Mouse (Mus musculus) liver, embryonic 14.5 days (tissue): ENCODE results near the gene 4930442H23Rik. TPM values are rescaled to one million over a fixed set of nuclear protein-coding genes. Genes with fewer than 3 reads are reported as not detected.

ENCODE experiments used
- ATAC-seq: fragments of 200-750 bp; cut with Nextera tagmentation; 2 replicates; pipeline ENCODE4 v1.8.0; 2017; ENCODE audit warnings: moderate number of reproducible peaks, mild to moderate bottlenecking, moderate library complexity; ENCODE audit not compliant: insufficient read depth
- DNase-seq, 3 experiments: peaks; one replicate each; pipeline ENCODE4 v3.0.0-alpha.2; 2012 to 2013; ENCODE audit warnings: low read depth in 3 of 3, low spot score in 3 of 3
- H3K27ac ChIP-seq: fragments of 300-500 bp; sonication (generic); 2 replicates; pipeline ENCODE4 v1.5.1; 2014; ENCODE audit warnings: moderate library complexity, mild to moderate bottlenecking, control low read depth, inconsistent platforms
- H3K27me3 ChIP-seq: fragments of 300-500 bp; sonication (generic); 2 replicates; pipeline ENCODE4 v1.6.1; 2014; ENCODE audit warnings: mild to moderate bottlenecking, low read length, moderate library complexity; ENCODE audit not compliant: control insufficient read depth, insufficient read depth
- H3K36me3 ChIP-seq: fragments of 300-500 bp; sonication (generic); replicated peaks from 2 replicates; pipeline ENCODE4 v1.6.1; 2014; ENCODE audit warnings: low read depth; ENCODE audit not compliant: control insufficient read depth, insufficient read depth
- H3K4me1 ChIP-seq, 2 experiments: fragments of 200-500 bp in 1 of 2; fragments of 300-500 bp in 1 of 2; sonication (generic) in 1 of 2; replicated peaks; 2 replicates each; pipeline ENCODE4 v1.6.1; 2012 to 2014; ENCODE audit warnings: antibody characterized with exemption in 1 of 2, inconsistent platforms in 1 of 2, low read length in 1 of 2; ENCODE audit not compliant: control insufficient read depth in 2 of 2, insufficient read depth in 2 of 2
- H3K4me2 ChIP-seq: fragments of 300-500 bp; sonication (generic); 2 replicates; pipeline ENCODE4 v1.6.1; 2014; ENCODE audit warnings: low read depth, mild to moderate bottlenecking, control low read depth, moderate library complexity
- H3K4me3 ChIP-seq, 2 experiments: fragments of 200-500 bp in 1 of 2; fragments of 300-500 bp in 1 of 2; sonication (generic) in 1 of 2; 2 replicates each; pipeline ENCODE4 v1.5.1; 2012 to 2014; ENCODE audit warnings: low read depth in 2 of 2, low read length in 2 of 2, mild to moderate bottlenecking in 2 of 2, control low read depth in 1 of 2, inconsistent platforms in 1 of 2, moderate library complexity in 1 of 2; ENCODE audit not compliant: insufficient read depth in 1 of 2
- H3K9ac ChIP-seq: fragments of 300-500 bp; sonication (generic); replicated peaks from 2 replicates; pipeline ENCODE4 v1.6.1; 2014; ENCODE audit warnings: mild to moderate bottlenecking, control low read depth, moderate library complexity
- H3K9me3 ChIP-seq: fragments of 300-500 bp; sonication (generic); 2 replicates; pipeline ENCODE4 v1.6.1; 2016; ENCODE audit warnings: low read length, mixed read lengths; ENCODE audit not compliant: control insufficient read depth
- CTCF ChIP-seq: IDR thresholded peaks from 2 replicates; pipeline ENCODE4 v1.5.1; 2016; ENCODE audit warnings: antibody characterized with exemption, low read depth, control low read depth
- EP300 ChIP-seq: IDR thresholded peaks from 2 replicates; pipeline ENCODE4 v1.6.1; 2016; ENCODE audit warnings: antibody characterized with exemption, low read depth
- WGBS: fragments of 180-500 bp; shearing (Covaris S2); extraction: QIAGEN DNeasy Blood & Tissue Kit; methylation state at CpG from one replicate; pipeline ENCODE4 v1.1.7; 2014; ENCODE audit not compliant: insufficient replicate concordance; 5-methylcytosine and 5-hydroxymethylcytosine counted together
- polyA plus RNA-seq, 2 experiments: library from polyadenylated mRNA; depleted of rRNA in 1 of 2; stranded (reverse) in 1 of 2; unstranded in 1 of 2; fragments of >200 nt; fragmentation: Nextera tagmentation in 1 of 2; extraction: Ambion mirVana in 1 of 2; gene quantifications; 2 replicates each; pipeline versions ENCODE4 v1.2.1 to v1.2.3; 2012 to 2014

Gene 4930442H23Rik
- polyA plus RNA-seq, 2 experiments = not detected

DNA sequence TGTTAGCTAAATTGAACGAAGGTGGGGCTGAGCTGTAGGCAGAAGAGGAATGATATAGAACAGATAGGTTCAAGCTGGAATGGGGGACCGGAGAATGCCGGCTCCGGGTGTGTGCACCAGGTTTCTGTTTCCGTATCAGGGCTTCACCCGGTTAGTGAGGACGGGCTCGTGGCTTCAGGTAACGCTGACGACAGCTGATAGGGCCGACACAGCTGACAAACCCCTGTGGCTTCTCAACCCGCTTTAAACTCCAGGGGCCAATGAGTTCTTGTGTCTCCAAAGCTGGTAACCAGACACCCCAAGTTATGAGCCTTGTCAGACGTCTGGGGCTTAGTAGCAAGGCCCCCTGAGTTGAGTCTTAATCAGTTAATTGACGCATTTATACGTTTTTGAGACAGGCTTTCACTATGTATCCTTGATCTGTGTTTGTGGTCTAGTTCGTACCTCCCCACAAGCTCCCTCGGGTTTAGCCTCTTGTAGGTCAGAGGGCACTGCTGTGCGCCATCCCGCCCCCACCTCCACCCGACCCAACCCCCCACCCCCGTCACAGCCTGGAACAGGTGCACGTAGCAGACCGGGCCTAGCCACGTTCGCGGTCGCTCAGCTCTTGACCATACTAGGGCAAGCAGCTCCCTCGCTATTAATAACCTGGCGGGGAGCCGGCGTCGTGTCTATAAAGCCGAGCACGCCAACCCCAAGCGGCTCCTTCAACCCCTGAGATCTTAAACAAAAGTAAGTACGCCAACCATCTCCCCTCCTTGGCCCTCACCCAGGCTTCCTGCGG lies 10.5 kb upstream of the 4930442H23Rik start:
- no peaks in the 10 kb centered on the region for H3K9me3 ChIP-seq
- DNase-seq (no peak), ATAC-seq (no peak)
- 9% methylated on average over 37 of the region's 37 CpGs for WGBS
- H3K27ac ChIP-seq = no peak overlapping the region
- no peak overlapping the region; a peak in 1 of 4 replicates for H3K4me3 ChIP-seq
- H3K36me3 ChIP-seq = peaks cover 5% of the 10 kb centered on the region
- no peak for TF ChIP-seq CTCF
- TF ChIP-seq EP300 = no peak
- peaks cover 35% of the 10 kb centered on the region for H3K27me3 ChIP-seq
- H3K9ac ChIP-seq = no peak overlapping the region
- peaks cover 0 to 15% of the 10 kb centered on the region in 2 experiments; a peak in 3 of 4 replicates for H3K4me1 ChIP-seq
- peak overlapping the region; percentile 44 for H3K4me2 ChIP-seq

DNA sequence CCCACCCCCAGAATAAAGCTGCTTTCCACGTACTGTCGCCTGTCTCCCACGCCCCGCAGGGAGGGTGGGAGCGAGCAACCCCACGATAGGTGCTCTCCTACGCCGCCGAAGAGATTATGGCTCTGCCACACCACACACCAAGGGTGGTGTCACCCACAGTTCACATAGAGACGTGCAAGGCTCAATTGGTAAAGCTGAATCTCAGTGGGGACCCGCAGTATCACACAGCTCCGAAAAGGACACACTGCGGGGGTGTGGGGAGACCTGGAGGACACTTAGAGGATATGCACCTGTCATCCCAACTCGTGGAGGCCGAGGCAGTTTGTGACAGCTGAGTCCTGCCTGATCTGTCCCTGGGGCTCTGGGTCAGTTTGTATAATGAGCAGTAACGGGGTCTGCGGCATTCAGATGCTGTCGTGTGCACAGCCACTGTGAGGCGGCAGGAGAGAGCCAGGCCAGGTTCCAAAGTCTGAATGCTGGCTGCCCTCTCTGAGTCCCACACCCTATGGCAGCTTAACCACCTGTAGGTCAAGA lies 9.4 kb upstream of the 4930442H23Rik start:
- no peak overlapping the region for H3K27ac ChIP-seq
- TF ChIP-seq CTCF = peak; percentile 7; the same call in 1 of the 2 replicates
- no peak for TF ChIP-seq EP300
- peak overlapping the region; percentile 72 for H3K4me2 ChIP-seq
- peak overlapping the region; percentile 15; the same call in 1 of the 2 replicates for H3K9ac ChIP-seq
- H3K4me3 ChIP-seq = peak overlapping the region; percentile 8 to 55
- ATAC-seq (peak; percentile 12), DNase-seq (no peak)
- peaks cover 35% of the 10 kb centered on the region for H3K27me3 ChIP-seq
- 4% methylated on average over 19 of the region's 19 CpGs for WGBS
- H3K9me3 ChIP-seq = no peaks in the 10 kb centered on the region
- H3K36me3 ChIP-seq = peaks cover 5% of the 10 kb centered on the region
- H3K4me1 ChIP-seq = peaks cover 0 to 15% of the 10 kb centered on the region in 2 experiments; a peak in 3 of 4 replicates

DNA sequence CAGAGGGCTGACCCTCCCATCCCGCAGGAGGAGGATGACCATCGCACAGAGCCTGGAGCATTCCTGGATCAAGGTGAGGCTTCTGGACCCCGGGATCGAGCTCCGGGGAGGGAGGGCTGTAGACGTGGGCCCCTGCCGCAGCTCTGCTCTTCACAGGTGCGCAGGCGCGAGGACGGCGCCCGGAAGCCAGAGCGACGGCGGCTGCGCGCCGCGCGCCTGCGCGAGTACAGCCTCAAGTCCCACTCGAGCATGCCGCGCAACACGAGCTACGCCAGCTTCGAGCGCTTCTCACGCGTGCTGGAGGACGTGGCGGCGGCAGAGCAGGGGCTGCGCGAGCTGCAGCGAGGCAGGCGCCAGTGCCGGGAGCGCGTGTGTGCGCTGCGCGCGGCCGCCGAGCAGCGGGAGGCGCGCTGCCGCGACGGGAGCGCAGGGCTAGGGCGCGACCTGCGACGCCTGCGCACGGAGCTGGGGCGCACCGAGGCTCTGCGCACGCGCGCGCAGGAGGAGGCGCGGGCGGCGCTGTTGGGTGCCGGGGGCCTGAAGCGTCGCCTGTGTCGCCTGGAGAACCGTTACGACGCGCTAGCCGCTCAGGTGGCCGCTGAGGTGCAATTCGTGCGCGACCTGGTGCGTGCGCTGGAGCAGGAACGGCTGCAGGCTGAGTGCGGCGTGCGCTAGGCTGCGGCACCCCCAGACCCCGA lies 8.8 kb upstream of the 4930442H23Rik start:
- peak; percentile 88 for ATAC-seq
- peak overlapping the region; percentile 72 for H3K4me2 ChIP-seq
- peak overlapping the region; percentile 55 to 62 for H3K4me3 ChIP-seq
- H3K9ac ChIP-seq = peak overlapping the region; percentile 59
- peaks cover 5% of the 10 kb centered on the region for H3K36me3 ChIP-seq
- no peak overlapping the region for H3K27ac ChIP-seq
- peak in 2 of 3 experiments; percentile 64 to 66 for DNase-seq
- H3K9me3 ChIP-seq = no peaks in the 10 kb centered on the region
- H3K27me3 ChIP-seq = peaks cover 35% of the 10 kb centered on the region
- H3K4me1 ChIP-seq = peaks cover 0 to 15% of the 10 kb centered on the region in 2 experiments; a peak in 3 of 4 replicates
- 1% methylated on average over 90 of the region's 93 CpGs for WGBS
- TF ChIP-seq CTCF = no peak
- no peak for TF ChIP-seq EP300

DNA sequence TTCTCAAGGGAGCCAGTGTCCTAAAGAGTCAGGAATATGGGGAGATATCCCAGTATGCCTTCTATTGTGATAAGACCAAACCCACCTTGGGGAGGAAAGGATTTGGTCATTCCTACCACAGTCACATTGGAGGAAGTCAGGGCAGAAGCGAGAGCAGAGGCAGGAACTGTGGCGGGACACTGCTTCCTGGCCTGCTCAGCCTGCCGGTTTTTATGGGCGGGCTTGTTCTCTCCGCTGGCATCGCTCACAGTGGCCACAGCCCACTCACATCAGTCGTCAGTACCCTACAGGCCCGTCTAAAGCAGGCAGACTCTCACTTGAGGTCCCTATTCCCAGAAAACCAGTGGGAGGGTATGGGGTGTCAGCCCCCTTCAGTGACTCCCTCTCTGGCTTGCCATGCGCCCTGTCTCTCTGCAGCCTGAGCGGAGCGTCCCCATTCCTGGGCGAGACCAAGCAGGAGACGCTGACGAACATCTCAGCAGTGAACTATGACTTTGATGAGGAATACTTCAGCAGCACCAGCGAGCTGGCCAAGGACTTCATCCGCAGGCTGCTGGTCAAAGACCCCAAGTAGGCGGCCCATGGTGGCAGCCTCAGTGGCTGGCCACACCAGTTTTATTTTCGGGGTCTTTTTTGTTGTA lies 7.8 kb upstream of the 4930442H23Rik start:
- Histone ChIP-seq H3K27ac (no peak overlapping the region), H3K27me3 (peaks cover 31% of the 10 kb centered on the region), H3K9me3 (no peaks in the 10 kb centered on the region), H3K9ac (no peak overlapping the region), H3K4me1 (peaks cover 0 to 15% of the 10 kb centered on the region in 2 experiments; a peak in 3 of 4 replicates), H3K4me3 (no peak overlapping the region), H3K36me3 (peaks cover 5% of the 10 kb centered on the region), H3K4me2 (peak overlapping the region; percentile 72)
- DNase-seq (no peak), ATAC-seq (no peak)
- TF ChIP-seq CTCF = no peak
- no peak for TF ChIP-seq EP300
- WGBS = 66% methylated on average over 18 of the region's 18 CpGs
